Mouse (Mus musculus) ZHBTc4 (cell line): ENCODE measurements around the gene Col25a1.

Source experiments
- DNase-seq: peaks from one replicate; pipeline ENCODE4 v3.0.0-alpha.2; 2011; ENCODE audit warnings: low read depth, low spot score

Col25a1 gene

GRCm38 (mm10) chr3:130443842-130444627, 312.7 kb downstream of the Col25a1 start:
- DNase-seq, result no peak

DNA sequence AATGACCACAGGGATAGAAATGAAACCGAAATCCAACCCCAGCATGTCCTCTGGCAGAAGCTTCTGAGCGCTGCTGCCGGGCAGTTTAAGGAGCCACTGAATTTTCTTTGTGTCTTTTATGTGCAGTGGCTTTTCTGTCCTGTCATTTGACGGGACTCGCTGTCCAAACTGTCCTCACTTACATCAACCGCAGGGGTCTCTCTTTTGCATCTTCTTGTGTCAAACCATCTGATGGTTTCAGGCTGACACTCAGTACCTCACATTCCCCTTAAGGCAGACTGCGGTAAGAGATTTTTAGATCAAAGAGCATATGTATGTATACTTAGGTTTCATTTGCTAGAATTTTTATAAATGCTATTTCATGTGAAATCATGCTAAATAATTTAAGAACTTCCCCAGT, 318.6 kb downstream of the Col25a1 start:
- DNase-seq, result no peak

GRCm38 (mm10) chr3:130465371-130465770, 334.1 kb downstream of the Col25a1 start:
- no peak for DNase-seq

GRCm38 (mm10) chr3:130473211-130473768, 342.0 kb downstream of the Col25a1 start:
- no peak for DNase-seq

GRCm38 (mm10) chr3:130473970-130474369, 342.7 kb downstream of the Col25a1 start:
- no peak for DNase-seq

DNA sequence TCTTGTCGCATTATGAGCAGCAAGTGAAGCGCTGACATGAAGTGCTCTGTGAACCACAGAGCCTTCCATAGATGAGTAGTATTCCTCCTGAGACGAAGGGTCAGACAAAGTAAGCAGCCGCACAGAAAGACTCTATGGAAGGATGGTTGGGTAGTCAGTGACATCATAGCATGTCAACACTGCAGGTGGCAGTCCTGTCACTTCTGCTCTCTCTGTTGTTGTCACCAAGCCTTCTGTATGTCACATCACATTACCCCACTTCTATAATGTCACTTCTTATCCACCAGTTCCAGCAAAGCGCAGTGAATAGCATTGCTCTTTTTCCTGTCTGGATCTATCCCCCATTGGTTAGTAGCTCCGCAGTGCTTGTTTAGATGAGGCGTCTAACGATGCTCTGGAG, 351.2 kb downstream of the Col25a1 start:
- no peak for DNase-seq

GRCm38 (mm10) chr3:130488839-130489238, 357.5 kb downstream of the Col25a1 start:
- no peak for DNase-seq

DNA sequence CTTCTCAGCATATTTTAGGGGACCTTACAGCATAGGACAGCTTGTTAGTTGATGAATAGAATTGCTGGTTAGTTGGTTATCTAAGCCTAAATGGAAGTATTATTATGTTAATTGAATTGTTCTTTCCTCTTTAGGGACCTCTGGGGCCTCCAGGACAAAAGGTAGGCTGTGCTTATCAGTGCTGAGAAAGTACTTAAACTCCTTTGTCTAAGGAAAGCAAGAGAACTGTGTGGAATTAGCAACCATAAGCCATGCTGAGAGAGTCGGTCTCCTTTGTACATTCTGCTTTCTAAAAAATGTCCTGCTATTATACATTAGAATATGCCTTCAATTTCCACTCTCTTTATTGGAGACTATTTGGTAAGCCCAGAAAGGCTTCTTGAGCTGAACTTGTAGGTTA, 362.9 kb downstream of the Col25a1 start:
- no peak for DNase-seq

GRCm38 (mm10) chr3:130494665-130495396, 363.5 kb downstream of the Col25a1 start:
- peak; percentile 42 for DNase-seq

DNA sequence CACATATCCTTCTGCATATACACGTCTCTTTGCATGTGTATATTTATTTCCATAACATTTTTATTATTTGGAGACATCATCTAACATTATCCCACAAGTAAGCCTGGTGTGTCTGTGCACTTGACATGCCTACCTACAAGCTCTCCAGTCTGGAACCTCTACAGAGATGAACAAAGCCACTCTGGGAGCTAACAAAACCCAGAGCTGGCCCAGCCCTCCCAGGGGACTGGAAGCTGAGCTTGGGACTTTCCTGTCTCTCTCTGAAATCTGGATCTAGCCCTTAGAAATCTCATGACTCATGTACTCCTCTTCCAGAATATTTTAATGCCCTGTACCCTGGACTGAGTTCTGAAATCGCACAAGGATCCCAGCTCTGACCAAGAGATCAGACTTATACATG, 365.7 kb downstream of the Col25a1 start:
- DNase-seq, result no peak

GRCm38 (mm10) chr3:130501713-130502112, 370.4 kb downstream of the Col25a1 start:
- no peak for DNase-seq

DNA sequence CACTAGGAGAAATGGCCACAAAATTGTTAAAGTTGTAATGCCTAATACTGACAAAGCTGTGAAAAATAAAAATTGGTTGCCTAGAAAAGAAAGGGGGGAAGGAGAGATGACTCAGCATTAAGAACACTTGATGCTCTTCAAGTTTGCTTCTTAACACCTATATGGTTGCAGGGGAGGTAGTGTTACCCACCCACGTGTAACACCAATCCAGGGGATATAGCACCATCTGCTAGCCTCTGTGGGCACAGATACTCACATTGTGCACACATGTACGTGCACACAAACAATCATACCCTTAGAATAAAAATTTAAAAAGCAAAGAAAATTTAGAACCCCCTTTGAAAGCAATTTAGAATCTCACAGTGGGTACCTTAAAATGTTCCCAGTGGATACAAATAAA, 377.0 kb downstream of the Col25a1 start:
- no peak for DNase-seq

- DNase-seq, result no peak
These were observed 387.2 kb downstream of the Col25a1 start for GRCm38 (mm10) chr3:130518457-130518879.

- DNase-seq, result no peak
These were observed 390.7 kb downstream of the Col25a1 start for GRCm38 (mm10) chr3:130521834-130522476.

- DNase-seq, result no peak
These were observed 391.7 kb downstream of the Col25a1 start for GRCm38 (mm10) chr3:130523019-130523418.

- DNase-seq, result no peak
These were observed 393.3 kb downstream of the Col25a1 start for GRCm38 (mm10) chr3:130524367-130525137.

GRCm38 (mm10) chr3:130535021-130535420, 403.7 kb downstream of the Col25a1 start:
- DNase-seq, result no peak

DNA sequence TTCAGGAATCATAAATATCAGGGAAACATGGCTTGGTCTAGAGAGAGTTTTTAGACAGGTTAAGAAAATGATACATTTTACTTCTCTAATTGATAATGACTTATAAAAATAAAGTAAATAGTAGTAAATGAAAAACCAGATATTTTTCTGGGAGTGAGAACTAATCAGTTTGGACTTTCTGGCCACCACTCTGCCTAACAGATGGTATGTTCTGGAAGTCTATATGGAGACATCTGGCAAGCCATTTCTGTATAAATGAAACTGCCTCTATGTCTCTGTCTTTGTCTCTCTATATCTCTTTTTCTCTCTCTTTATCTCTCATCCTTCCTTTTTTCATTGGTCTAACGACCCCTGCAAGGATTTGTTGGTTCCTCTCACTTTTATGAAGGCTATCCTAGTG, 410.2 kb downstream of the Col25a1 start:
- no peak for DNase-seq

DNA sequence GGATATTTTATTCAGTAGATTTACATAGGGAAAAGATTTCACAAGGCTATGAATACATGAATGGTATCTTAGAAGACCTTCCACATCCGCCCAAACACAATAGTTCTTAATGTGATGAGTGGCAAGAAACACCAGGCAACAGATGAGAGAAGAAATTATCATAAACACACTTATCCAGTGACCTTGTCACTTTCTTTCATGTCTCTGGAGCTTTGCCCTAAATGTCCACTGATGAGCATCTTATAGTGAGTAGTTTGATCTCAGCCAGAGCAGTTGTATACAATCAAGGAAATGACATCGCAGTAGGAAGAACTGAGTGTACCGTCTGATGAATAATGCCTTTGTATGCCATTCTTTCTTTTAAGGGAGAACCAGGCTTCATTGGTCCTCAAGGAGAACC, 414.7 kb downstream of the Col25a1 start:
- no peak for DNase-seq

DNA sequence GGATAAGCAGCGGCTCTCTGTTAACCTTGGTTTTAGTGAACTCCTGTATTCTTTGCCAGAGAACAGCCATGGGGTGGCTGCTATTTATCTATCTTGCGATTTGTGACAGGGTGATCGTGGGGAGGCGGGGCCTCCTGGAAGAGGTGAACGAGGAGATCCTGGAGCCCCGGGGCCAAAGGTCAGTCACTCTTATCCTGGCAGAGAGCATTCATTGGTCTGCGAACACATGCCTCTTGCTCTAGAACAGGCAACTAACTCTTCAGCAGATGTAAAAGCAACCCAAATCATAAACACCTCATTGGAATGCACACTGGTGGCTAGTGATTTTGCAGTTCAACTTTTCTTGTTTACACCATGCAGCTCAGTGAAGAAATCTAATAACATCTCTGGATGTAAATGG, 417.8 kb downstream of the Col25a1 start:
- no peak for DNase-seq

GRCm38 (mm10) chr3:130556263-130556662, 425.0 kb downstream of the Col25a1 start:
- no peak for DNase-seq
